Mouse (Mus musculus) gastrocnemius, postnatal 36 days (tissue): ENCODE results near the gene Fut1. TPM values are rescaled to one million over a fixed set of nuclear protein-coding genes. Genes with fewer than 3 reads are reported as not detected.
"Not testable (repeated sequence)": the region's sequence is repeated elsewhere in the genome, so short reads cannot be mapped to it uniquely, and the experiment has no call there.

Source experiments
- DNase-seq, 2 experiments: peaks; one replicate each; pipeline ENCODE4 v3.0.0; 2022
- intact Hi-C: fragments of 180-260 bp; cut with DNase I; formaldehyde crosslinking; loops from one replicate; pipeline ENCODE4 v1.15.1; 2025
- total RNA-seq, 2 experiments: library from RNA; stranded (reverse); gene quantifications; 2 replicates each; pipeline ENCODE4 v1.2.3; 2021

Gene Fut1
- total RNA-seq, 2 experiments from 2014 or later = not detected

DNA sequence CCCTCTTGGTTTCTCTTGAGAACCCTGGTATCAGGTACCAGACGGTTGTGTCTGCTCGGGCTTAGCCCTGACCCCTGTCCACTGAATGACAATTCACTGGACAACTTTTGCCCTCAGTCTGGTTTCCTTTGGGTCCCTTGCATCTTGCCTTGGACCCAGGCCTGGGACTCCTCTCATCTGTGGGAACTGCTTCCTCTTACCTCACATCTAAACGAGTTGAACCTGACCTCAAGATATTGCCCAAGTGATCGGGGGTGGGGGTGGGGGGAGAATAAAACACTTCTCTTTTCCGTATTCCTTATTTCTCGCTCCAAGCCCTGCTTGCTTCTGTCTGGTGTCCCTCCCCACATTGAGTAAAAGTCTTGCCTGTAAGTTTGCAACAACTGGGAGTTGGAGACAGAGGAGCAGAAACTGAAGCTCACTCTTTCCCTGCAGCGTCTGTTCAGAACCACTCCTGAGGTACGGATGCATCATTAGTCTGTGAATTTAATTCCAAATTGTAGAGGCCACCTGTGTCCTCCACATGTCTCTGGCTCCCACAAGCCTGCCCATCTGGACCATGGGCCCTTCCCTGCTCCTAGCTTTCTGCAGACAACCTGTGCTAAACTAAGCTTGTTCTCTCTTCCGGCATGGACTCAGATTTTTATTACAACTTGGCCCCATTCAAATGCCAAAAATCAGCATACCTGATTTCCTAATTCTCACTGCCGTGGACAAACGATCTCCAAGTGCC is 43.8 kb downstream of the Fut1 start:
- DNase-seq = no peak
- intact Hi-C loops = no loop called here

DNA sequence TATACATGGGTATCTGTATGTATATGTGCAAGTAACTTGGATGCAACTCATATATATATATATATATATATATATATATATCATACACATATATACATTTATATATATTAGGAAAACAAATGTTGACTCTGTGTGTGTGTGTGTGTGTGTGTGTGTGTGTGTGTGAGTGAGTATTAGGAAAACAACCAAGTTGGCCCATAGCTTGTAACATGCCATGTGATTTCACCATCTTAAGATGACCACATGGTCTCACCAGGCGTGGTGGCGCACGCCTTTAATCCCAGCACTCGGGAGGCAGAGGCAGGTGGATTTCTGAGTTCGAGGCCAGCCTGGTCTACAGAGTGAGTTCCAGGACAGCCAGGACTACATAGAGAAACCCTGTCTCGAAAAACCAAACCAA is 44.6 kb downstream of the Fut1 start:
- DNase-seq, intact Hi-C loops: not testable (repeated sequence)

DNA sequence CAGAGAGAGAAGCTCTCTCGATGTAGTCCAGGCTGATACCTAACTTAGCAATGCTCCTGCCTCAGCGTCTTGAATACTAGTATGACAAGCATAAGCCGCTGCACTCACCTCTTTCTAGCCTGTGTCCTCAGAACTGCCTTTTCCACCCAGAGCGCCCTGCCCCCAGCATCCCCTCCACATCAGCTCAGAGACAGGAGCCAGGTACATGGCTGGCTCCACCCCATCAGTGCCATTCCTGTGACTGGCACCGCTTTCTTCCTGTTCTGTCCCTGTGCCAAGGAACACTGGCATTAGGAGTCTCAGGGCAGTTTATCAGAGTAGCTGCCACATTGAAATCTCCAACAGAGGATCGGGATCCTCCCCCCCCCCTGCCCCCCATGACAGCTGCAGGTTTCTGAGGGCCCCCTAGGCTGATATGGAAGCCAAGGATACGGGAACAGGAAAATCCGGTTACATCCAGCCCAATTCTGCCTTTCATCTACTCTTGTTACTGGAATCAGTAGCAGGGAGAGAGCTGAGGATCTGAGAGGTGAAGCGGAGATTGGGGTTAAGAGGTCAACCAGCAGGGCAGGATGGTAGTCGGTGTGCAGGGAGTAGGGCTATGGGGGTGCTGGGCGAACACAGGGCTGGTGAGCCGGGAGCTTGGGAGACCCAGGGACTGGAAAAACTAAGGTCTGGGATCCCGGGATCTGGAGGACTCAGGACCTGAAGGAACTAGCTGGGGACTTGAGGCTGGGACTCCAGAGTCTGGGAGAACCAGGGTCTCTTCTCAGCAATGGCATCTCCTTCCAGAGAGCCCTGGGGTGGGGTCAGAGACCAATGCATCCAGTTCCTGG is 48.4 kb downstream of the Fut1 start:
- intact Hi-C loops = loop anchor here (5.0 kb wide), 1 partner anchor 48 kb away; the partner anchor contains the start of genes Fgf21 and Fut1
- DNase-seq = no peak

DNA sequence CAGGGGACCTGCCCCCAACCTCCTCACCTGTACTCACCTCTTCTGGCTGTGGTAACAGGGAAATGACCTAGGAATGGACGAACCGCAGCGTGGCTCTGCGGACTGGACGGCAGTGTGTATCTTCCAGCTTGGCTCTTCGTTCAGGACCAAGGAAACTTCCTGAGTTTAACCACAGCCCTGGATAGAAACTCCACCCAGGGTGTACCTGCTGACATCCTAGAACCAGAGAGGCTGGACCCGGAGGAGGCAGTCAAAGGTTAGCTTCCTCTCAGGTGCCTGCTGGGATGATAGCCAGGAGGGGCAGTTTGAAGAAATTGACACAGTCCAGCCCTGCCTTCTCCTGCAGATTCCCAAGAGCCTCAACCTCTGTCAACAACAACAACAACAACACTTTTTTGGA is 49.1 kb downstream of the Fut1 start, which contains the start of gene Fut2:
Gene Fut2 (minus strand): TSS at position 234 of the 400 bp plus-strand sequence.
- no peak for DNase-seq
- intact Hi-C loops = loop anchor here (5.0 kb wide), 1 partner anchor 49 kb away; the partner anchor contains the start of genes Fgf21 and Fut1

DNA sequence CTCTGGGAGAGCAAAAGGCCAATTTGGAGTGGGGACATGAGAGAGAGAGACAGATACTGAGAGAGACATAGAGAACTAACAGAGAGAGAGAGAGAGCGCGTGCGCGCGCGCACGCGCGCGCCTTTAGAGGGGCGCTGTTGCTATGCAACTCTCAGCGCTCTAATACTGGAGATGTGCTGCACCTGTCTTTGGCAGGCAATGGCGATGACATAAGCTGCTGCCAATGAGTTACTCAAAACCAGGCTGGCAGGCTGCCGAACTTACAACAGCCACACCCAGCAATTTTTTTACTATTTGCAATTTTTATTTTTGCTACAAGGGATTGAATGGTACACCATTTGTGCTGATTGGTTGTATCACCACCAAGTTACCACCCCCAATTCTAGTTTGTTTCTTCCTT is 50.7 kb downstream of the Fut1 start:
- intact Hi-C loops = loop anchor here (5.0 kb wide), 1 partner anchor 50 kb away; the partner anchor contains the start of genes Fgf21 and Fut1

DNA sequence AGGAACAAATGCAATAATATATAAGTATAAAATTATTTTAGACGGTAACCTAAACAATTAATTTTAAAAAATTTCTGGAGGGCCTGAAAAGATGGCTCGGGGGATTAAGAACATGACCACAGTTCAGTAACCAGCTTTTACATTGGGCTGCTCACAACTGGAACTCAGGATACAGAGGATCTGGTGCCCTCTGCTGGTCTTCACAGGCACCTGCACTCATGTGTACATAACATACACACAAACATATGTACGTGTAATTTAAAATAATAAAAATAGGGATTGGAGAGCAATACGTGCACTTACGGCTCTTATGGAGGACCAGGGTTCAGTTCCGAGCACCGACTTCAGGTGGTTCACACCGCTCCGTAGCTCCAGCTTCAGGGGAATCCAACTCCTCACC is 51.8 kb downstream of the Fut1 start:
- DNase-seq = no peak
- intact Hi-C loops = loop anchor here (5.0 kb wide), 1 partner anchor 52 kb away; the partner anchor contains the start of genes Fgf21 and Fut1

More for the DNA sequence above, 50.7 kb downstream of the Fut1 start:
- no peak for DNase-seq

Other genes starting within 250 kb of the Fut1 start
- gene Lin7b, start 246.7 kb upstream of the Fut1 start, total RNA-seq = not detected
- gene Snrnp70, start 221.5 kb upstream of the Fut1 start, total RNA-seq = 10 to 100 TPM; 70.2 to 84.1 TPM
- 10 to 100 TPM; 78.3 to 85.9 TPM for gene Kcna7, start 211.6 kb upstream of the Fut1 start, total RNA-seq
- 1 to 10 TPM; 3.4 to 5.5 TPM for gene Ntf5, start 203.6 kb upstream of the Fut1 start, total RNA-seq
- under 1 TPM; 0.54 to 0.67 TPM for gene Lhb, start 196.5 kb upstream of the Fut1 start, total RNA-seq
- 100 to 1,000 TPM; 275 to 279 TPM for gene Gys1, start 182.4 kb upstream of the Fut1 start, total RNA-seq
- 10 to 100 TPM; 22.1 to 23.0 TPM for gene Ruvbl2, start 179.2 kb upstream of the Fut1 start, total RNA-seq
- gene Ftl1, start 157.4 kb upstream of the Fut1 start, total RNA-seq = 100 to 1,000 TPM; 132 to 146 TPM
- 10 to 100 TPM; 13.8 to 14.6 TPM for gene Bax, start 150.4 kb upstream of the Fut1 start, total RNA-seq
- gene Tulp2, start 135.4 kb upstream of the Fut1 start, total RNA-seq = under 1 TPM in 1 of 2 experiments, not detected in 1; 0.39 TPM
- 1 to 10 TPM; 6.1 to 6.6 TPM for gene Gm45808, start 130.5 kb upstream of the Fut1 start, total RNA-seq
- gene Dhdh, start 128.5 kb upstream of the Fut1 start, total RNA-seq = 10 to 100 TPM; 11.4 to 12.8 TPM
- 10 to 100 TPM; 48.6 to 65.4 TPM for gene Nucb1, start 106.9 kb upstream of the Fut1 start, total RNA-seq
- gene Ppp1r15a, start 91.0 kb upstream of the Fut1 start, total RNA-seq = 10 to 100 TPM; 22.9 to 25.3 TPM
- 1 to 10 TPM; 3.0 to 4.8 TPM for gene Plekha4, start 91.0 kb upstream of the Fut1 start, total RNA-seq
- 1 to 10 TPM; 1.9 to 2.8 TPM for gene Hsd17b14, start 62.4 kb upstream of the Fut1 start, total RNA-seq
- gene Bcat2, start 47.1 kb upstream of the Fut1 start, total RNA-seq = 10 to 100 TPM; 55.7 to 86.8 TPM
- not detected for gene Fgf21, start 1.8 kb upstream of the Fut1 start, total RNA-seq
- not detected for gene Izumo1, start 4.5 kb downstream of the Fut1 start, total RNA-seq
- gene Rasip1, start 10.2 kb downstream of the Fut1 start, total RNA-seq = 1 to 10 TPM; 6.9 to 7.0 TPM
- 10 to 100 TPM; 45.7 to 49.7 TPM for gene Mamstr, start 22.7 kb downstream of the Fut1 start, total RNA-seq
- 1 to 10 TPM in 1 of 2 experiments, under 1 TPM in 1; 0.51 to 1.2 TPM for gene Fut2, start 49.1 kb downstream of the Fut1 start, total RNA-seq
- under 1 TPM; 0.52 to 0.69 TPM for gene Ntn5, start 66.7 kb downstream of the Fut1 start, total RNA-seq
- gene Sec1, start 77.1 kb downstream of the Fut1 start, total RNA-seq = under 1 TPM; 0.12 to 0.26 TPM
- 1 to 10 TPM; 7.7 to 9.5 TPM for gene Car11, start 82.6 kb downstream of the Fut1 start, total RNA-seq
- gene Dbp, start 87.8 kb downstream of the Fut1 start, total RNA-seq = 100 to 1,000 TPM in 1 of 2 experiments, 10 to 100 TPM in 1; 52.8 to 118 TPM
- gene Rpl18, start 98.2 kb downstream of the Fut1 start, total RNA-seq = 100 to 1,000 TPM; 396 to 453 TPM
- gene Sphk2, start 100.7 kb downstream of the Fut1 start, total RNA-seq = 10 to 100 TPM; 12.2 to 12.7 TPM
- under 1 TPM in 1 of 2 experiments, not detected in 1; 0.10 TPM for gene Fam83e, start 103.9 kb downstream of the Fut1 start, total RNA-seq
- gene Spaca4, start 108.5 kb downstream of the Fut1 start, total RNA-seq = not detected
- gene Lmtk3, start 166.4 kb downstream of the Fut1 start, total RNA-seq = not detected
- gene Sult2b1, start 167.4 kb downstream of the Fut1 start, total RNA-seq = not detected
- gene Cyth2, start 197.3 kb downstream of the Fut1 start, total RNA-seq = 10 to 100 TPM; 32.6 to 33.4 TPM
- gene Kcnj14, start 207.5 kb downstream of the Fut1 start, total RNA-seq = under 1 TPM; 0.15 to 0.27 TPM
- 10 to 100 TPM; 11.8 to 14.5 TPM for gene Grwd1, start 213.7 kb downstream of the Fut1 start, total RNA-seq